Comparison of ENCODE assay signal across 10 mouse cellular contexts in the genomic region with DNA sequence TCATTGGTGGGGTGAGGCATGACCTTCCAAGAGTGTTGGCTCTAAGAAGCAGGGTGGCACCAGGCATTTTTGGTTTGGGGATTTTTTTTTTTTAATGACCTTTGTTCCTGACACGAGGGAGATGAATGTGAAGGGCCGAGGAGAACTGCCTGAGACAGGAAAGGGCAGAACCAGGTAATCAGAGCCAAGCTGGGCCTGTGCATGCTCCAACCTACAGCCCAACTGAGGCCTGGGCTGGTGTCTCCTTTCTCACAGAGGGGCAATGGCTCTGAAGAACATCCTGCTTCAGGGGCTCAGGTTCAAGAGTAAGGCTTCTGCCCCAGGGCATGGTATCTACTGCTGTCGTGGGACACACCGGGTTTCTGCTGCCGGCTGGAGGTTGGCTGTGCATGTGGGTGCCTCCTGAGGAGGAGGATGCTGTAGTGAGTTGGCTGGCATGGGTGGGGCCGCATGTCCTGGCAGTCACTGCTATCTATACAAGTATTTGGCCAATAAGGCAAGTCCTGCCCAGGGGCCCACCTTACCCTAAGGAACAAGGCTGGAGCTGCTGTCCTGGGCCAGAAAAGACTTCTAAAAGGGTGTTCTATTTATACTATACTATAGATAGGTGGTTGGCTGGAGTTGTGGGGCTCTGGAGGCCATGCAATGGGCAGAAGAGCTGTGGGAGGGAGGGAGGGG. TPM values are rescaled to one million over a fixed set of nuclear protein-coding genes. Genes with fewer than 3 reads are reported as not detected.
DNase-seq lines count a peak whose midpoint lies in the region; ATAC-seq and TF ChIP-seq lines count a peak whose summit lies in the region.
"Had no signal": no experiment of that assay in that cellular context is flagged by ENCODE, and none has a peak within 500 bp of the region (broad histone marks: within the 10 kb centered on the region; RNA-seq: fewer than 3 reads in every experiment).

No protein-coding gene starts in this region.

- no peaks in the 10 kb centered on the region for H3K9me3 ChIP-seq in hindbrain, embryonic 10.5 days
- no peaks in the 10 kb centered on the region for H3K9me3 ChIP-seq in hindbrain, embryonic 11.5 days (ENCODE audit: control insufficient read depth, low read length)
- no peaks in the 10 kb centered on the region for H3K9me3 ChIP-seq in G1E (replicated peaks)
- no peaks in the 10 kb centered on the region for H3K9me3 ChIP-seq in heart, embryonic 14.5 days (ENCODE audit: control insufficient read depth, low read length)

- peak overlapping the region; percentile 20; the same call in 1 of the 2 replicates for H3K27ac ChIP-seq in hindbrain, embryonic 10.5 days
- no peak overlapping the region for H3K27ac ChIP-seq in hindbrain, embryonic 11.5 days (ENCODE audit: low read depth, low read length)
- H3K27ac ChIP-seq in heart, embryonic 14.5 days (replicated peaks in 1 of 2; ENCODE audit: control insufficient read depth in 1 of 2, insufficient read depth in 1 of 2, low read depth in 2 of 2, low read length in 2 of 2) = peak overlapping the region; percentile 85 to 99
- peak overlapping the region; percentile 97 for H3K27ac ChIP-seq in macrophage

- H3K79me2 ChIP-seq in macrophage (ENCODE audit: inconsistent target) = peaks cover 97% of the 10 kb centered on the region

- no peak for DNase-seq in hindbrain, embryonic 10.5 days (ENCODE audit: low spot score)
- no peak for DNase-seq in hindbrain, embryonic 11.5 days (ENCODE audit: low spot score)
- DNase-seq in G1E (ENCODE audit: low spot score) = no peak
- DNase-seq in layer of hippocampus, postnatal 36 days = no peak
- no peak for DNase-seq in cerebellum, postnatal 36 days
- DNase-seq: thymus, postnatal 25 days had no signal

- no peak overlapping the region for H3K9ac ChIP-seq in hindbrain, embryonic 11.5 days (ENCODE audit: low read depth, low read length)
- H3K9ac ChIP-seq in heart, embryonic 14.5 days (ENCODE audit: low read length) = peak overlapping the region; percentile 62

- TF ChIP-seq CTCF in G1E (IDR thresholded peaks at IDR 0.05; ENCODE audit: low read depth, low read length) = no peak

- no peak for ATAC-seq in hindbrain, embryonic 11.5 days (ENCODE audit: low FRiP score)
- ATAC-seq in G1E (ENCODE audit: extremely low read depth, insufficient number of reproducible peaks, low FRiP score, poor library complexity, severe bottlenecking) = no peak
- no peak for ATAC-seq in heart, embryonic 14.5 days (ENCODE audit: insufficient number of reproducible peaks, insufficient read depth, low FRiP score, low read depth)
- ATAC-seq in granulocyte monocyte progenitor cell, adult 5-6 weeks (replicated peaks; ENCODE audit: poor library complexity, severe bottlenecking) = no peak
- ATAC-seq: Patski had no signal

- 67% methylated on average over 6 of the region's 6 CpGs for WGBS in hindbrain, embryonic 10.5 days
- 71% methylated on average over 6 of the region's 6 CpGs for WGBS in hindbrain, embryonic 11.5 days
- 29% methylated on average over 6 of the region's 6 CpGs for WGBS in heart, embryonic 14.5 days
- 56% methylated on average over 6 of the region's 6 CpGs for WGBS in macrophage (ENCODE audit: missing documents)

- H3K4me2 ChIP-seq in hindbrain, embryonic 11.5 days (replicated peaks; ENCODE audit: low read depth, low read length) = no peak overlapping the region
- H3K4me2 ChIP-seq in heart, embryonic 14.5 days (ENCODE audit: low read length) = peak overlapping the region; percentile 74

- no peaks in the 10 kb centered on the region for H3K27me3 ChIP-seq in hindbrain, embryonic 10.5 days (ENCODE audit: insufficient read depth, poor library complexity, severe bottlenecking)
- H3K27me3 ChIP-seq in hindbrain, embryonic 11.5 days (ENCODE audit: control insufficient read depth, insufficient read depth, low read length) = no peaks in the 10 kb centered on the region
- H3K27me3 ChIP-seq in G1E (ENCODE audit: insufficient read depth, low read length) = no peaks in the 10 kb centered on the region
- H3K27me3 ChIP-seq in heart, embryonic 14.5 days (ENCODE audit: control insufficient read depth, insufficient read depth, low read length) = no peaks in the 10 kb centered on the region
- H3K27me3 ChIP-seq: Patski had no signal

- peaks cover 60% of the 10 kb centered on the region for H3K4me1 ChIP-seq in hindbrain, embryonic 10.5 days (replicated peaks)
- peaks cover 18% of the 10 kb centered on the region for H3K4me1 ChIP-seq in hindbrain, embryonic 11.5 days (replicated peaks; ENCODE audit: control insufficient read depth, insufficient read depth, low read length)
- H3K4me1 ChIP-seq in G1E (ENCODE audit: insufficient read depth, low read depth, low read length) = peaks cover 74% of the 10 kb centered on the region
- peaks cover 28 to 80% of the 10 kb centered on the region in 2 experiments for H3K4me1 ChIP-seq in heart, embryonic 14.5 days (ENCODE audit: control insufficient read depth in 2 of 2, insufficient read depth in 2 of 2, low read length in 2 of 2)

- peaks cover 79% of the 10 kb centered on the region for H3K36me3 ChIP-seq in hindbrain, embryonic 10.5 days
- peaks cover 10% of the 10 kb centered on the region; the same call in 1 of the 2 replicates for H3K36me3 ChIP-seq in hindbrain, embryonic 11.5 days (ENCODE audit: control insufficient read depth, insufficient read depth, low read length)
- H3K36me3 ChIP-seq in G1E (replicated peaks) (peaks cover 90% of the 10 kb centered on the region), macrophage (ENCODE audit: inconsistent target) (peaks cover 11% of the 10 kb centered on the region; the same call in 1 of the 2 replicates)
- peaks cover 77% of the 10 kb centered on the region for H3K36me3 ChIP-seq in heart, embryonic 14.5 days (ENCODE audit: control insufficient read depth, insufficient read depth, low read length)

- H3K4me3 ChIP-seq in hindbrain, embryonic 10.5 days = peak overlapping the region; percentile 32
- H3K4me3 ChIP-seq in hindbrain, embryonic 11.5 days (ENCODE audit: low read depth, low read length) = no peak overlapping the region
- peak overlapping the region; percentile 99 for H3K4me3 ChIP-seq in G1E (ENCODE audit: low read depth, low read length)
- H3K4me3 ChIP-seq in heart, embryonic 14.5 days (ENCODE audit: control insufficient read depth in 1 of 2, insufficient read depth in 1 of 2, low read depth in 1 of 2, low read length in 2 of 2) = peak overlapping the region; percentile 19 to 75
- peak overlapping the region; percentile 95; the same call in 1 of the 2 replicates for H3K4me3 ChIP-seq in macrophage (ENCODE audit: inconsistent target)

RNA-seq across cellular contexts. Expression of a gene that starts 5.3 kb away (rescaled TPM):
- polyA plus RNA-seq in hindbrain, embryonic 10.5 days (2016; fragmentation: Nextera tagmentation; extraction: Ambion mirVana) = 2,690 and 3,190 TPM in 2 replicates
- 1,589 and 1,915 TPM in 2 replicates for polyA plus RNA-seq in hindbrain, embryonic 11.5 days (2014; fragmentation: Nextera tagmentation; extraction: Ambion mirVana)
- total RNA-seq in G1E (2014; fragmentation: Nextera tagmentation) = 434 and 515 TPM in 2 replicates
- 2,044 and 2,381 TPM in 2 replicates for total RNA-seq in G1E (2017)
- polyA plus RNA-seq in G1E (2012) = 1,891 and 2,295 TPM in 2 replicates
- 1,792 and 1,798 TPM in 2 replicates for polyA plus RNA-seq in heart, embryonic 14.5 days (2014; fragmentation: Nextera tagmentation; extraction: Ambion mirVana)
- total RNA-seq in macrophage (2018; cell fraction: chromatin; rRNA removed) = 100 to 1,000 TPM; 129 to 556 (median 289) TPM
- total RNA-seq in macrophage (2018; cell fraction: cytosol; rRNA removed) = 100 to 1,000 TPM; 377 to 606 (median 504) TPM
- 100 to 1,000 TPM; 209 to 932 (median 367) TPM for total RNA-seq in macrophage (2018; cell fraction: nucleus; rRNA removed)
- polyA plus RNA-seq in macrophage (2018) = 486 to 1,380 TPM (median 674 TPM) in 3 replicates
- total RNA-seq in layer of hippocampus, postnatal 36 days (2021) = 1,000 to 10,000 TPM; 1,284 to 1,365 TPM
- 513 and 525 TPM in 2 replicates for total RNA-seq in granulocyte monocyte progenitor cell, adult 5-6 weeks (2014; fragmentation: Nextera tagmentation)
- 1,005 and 1,006 TPM in 2 replicates for total RNA-seq in granulocyte monocyte progenitor cell, adult 5-6 weeks (2017)

RNA-seq across cellular contexts. Expression of a gene that starts 18.5 kb away (rescaled TPM):
- 0.14 and 0.46 TPM in 2 replicates for polyA plus RNA-seq in hindbrain, embryonic 10.5 days (2016; fragmentation: Nextera tagmentation; extraction: Ambion mirVana)
- 0.07 and 0.43 TPM in 2 replicates for polyA plus RNA-seq in hindbrain, embryonic 11.5 days (2014; fragmentation: Nextera tagmentation; extraction: Ambion mirVana)
- total RNA-seq in G1E (2014; fragmentation: Nextera tagmentation) (not detected in 2 replicates), G1E (2017) (not detected in 2 replicates)
- polyA plus RNA-seq in G1E (2012) (not detected in 2 replicates), macrophage (2018) (0.20 TPM in 1 of 3 replicates, not detected in the others)
- 0.27 and 0.43 TPM in 2 replicates for polyA plus RNA-seq in heart, embryonic 14.5 days (2014; fragmentation: Nextera tagmentation; extraction: Ambion mirVana)
- not detected for total RNA-seq in macrophage (2018; cell fraction: chromatin; rRNA removed)
- under 1 TPM in 1 of 26 experiments, not detected in 25; 0.19 TPM for total RNA-seq in macrophage (2018; cell fraction: cytosol; rRNA removed)
- not detected for total RNA-seq in macrophage (2018; cell fraction: nucleus; rRNA removed)
- total RNA-seq in layer of hippocampus, postnatal 36 days (2021) = 1 to 10 TPM; 5.0 to 6.9 TPM
- not detected in 2 replicates for total RNA-seq in granulocyte monocyte progenitor cell, adult 5-6 weeks (2014; fragmentation: Nextera tagmentation)
- not detected in 2 replicates for total RNA-seq in granulocyte monocyte progenitor cell, adult 5-6 weeks (2017)

RNA-seq across cellular contexts. Expression of a gene that starts 44.4 kb away (rescaled TPM):
- 59.1 and 101 TPM in 2 replicates for polyA plus RNA-seq in hindbrain, embryonic 10.5 days (2016; fragmentation: Nextera tagmentation; extraction: Ambion mirVana)
- polyA plus RNA-seq in hindbrain, embryonic 11.5 days (2014; fragmentation: Nextera tagmentation; extraction: Ambion mirVana) = 133 and 134 TPM in 2 replicates
- total RNA-seq in G1E (2014; fragmentation: Nextera tagmentation) (70.7 and 72.5 TPM in 2 replicates), G1E (2017) (25.2 and 25.7 TPM in 2 replicates)
- polyA plus RNA-seq in G1E (2012) (7.0 and 8.8 TPM in 2 replicates), macrophage (2018) (7.7 to 12.5 TPM (median 10.1 TPM) in 3 replicates)
- 19.5 and 24.6 TPM in 2 replicates for polyA plus RNA-seq in heart, embryonic 14.5 days (2014; fragmentation: Nextera tagmentation; extraction: Ambion mirVana)
- 100 to 1,000 TPM in 3 of 26 experiments, 10 to 100 TPM in 23; 20.5 to 116 (median 57.6) TPM for total RNA-seq in macrophage (2018; cell fraction: chromatin; rRNA removed)
- total RNA-seq in macrophage (2018; cell fraction: cytosol; rRNA removed) = 10 to 100 TPM in 12 of 26 experiments, 1 to 10 TPM in 14; 6.8 to 12.4 (median 9.8) TPM
- 10 to 100 TPM in 25 of 26 experiments, 1 to 10 TPM in 1; 9.1 to 79.5 (median 26.4) TPM for total RNA-seq in macrophage (2018; cell fraction: nucleus; rRNA removed)
- total RNA-seq in layer of hippocampus, postnatal 36 days (2021) = 100 to 1,000 TPM; 131 to 142 TPM
- total RNA-seq in granulocyte monocyte progenitor cell, adult 5-6 weeks (2014; fragmentation: Nextera tagmentation) = 24.7 and 34.6 TPM in 2 replicates
- total RNA-seq in granulocyte monocyte progenitor cell, adult 5-6 weeks (2017) = 10.9 and 21.2 TPM in 2 replicates
